Mouse (Mus musculus): ENCODE data around the gene Eif2d. TPM values are rescaled to one million over a fixed set of nuclear protein-coding genes. Genes with fewer than 3 reads are reported as not detected.

The Eif2d gene
- polyA plus RNA-seq, 1 experiment from 2014 or later, result 26.4 TPM

DNA sequence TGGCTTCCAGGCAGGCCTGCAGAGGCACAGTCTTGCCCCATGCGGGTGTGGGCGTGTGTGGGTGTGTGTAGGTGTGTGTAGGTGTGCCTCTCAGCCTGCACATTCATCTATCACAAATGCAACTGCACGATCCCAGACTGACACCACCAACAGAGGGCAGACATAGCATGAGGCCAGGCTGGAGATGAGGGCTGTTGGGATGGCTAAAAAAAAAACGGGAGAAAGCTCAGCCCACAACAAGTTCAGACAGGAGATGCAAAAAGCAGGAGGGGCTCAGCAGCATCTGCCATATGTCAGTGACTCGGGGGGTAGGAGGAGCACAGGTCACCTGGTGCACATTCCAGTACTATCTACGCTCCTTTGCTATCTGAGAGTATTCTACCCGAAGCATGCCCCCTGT lies 75.2 kb downstream of the Eif2d start:
- ATAC-seq, result peak; percentile 72; the same call in 1 of the 2 replicates
- WGBS, result 32% methylated on average over 7 of the region's 7 CpGs

DNA sequence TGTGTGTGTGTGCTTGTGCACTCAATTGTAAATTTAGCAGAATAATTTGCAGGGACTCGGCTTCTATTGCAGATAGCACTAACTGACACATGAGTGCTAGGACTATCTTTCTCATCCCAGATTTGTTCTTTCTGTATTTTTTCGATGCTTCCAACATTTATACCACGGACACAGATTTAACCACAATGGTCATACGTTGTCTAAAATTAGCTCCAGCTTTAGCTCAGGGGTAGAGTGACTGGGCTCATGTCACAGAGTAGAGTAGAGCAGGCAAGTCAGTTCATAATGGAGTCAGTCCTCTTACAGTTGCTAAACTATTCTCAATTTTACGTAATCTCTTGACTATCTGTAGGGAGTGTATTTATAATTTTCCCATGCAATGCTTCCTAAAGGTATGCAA lies 75.7 kb downstream of the Eif2d start:
- TF ChIP-seq CTCF (IDR thresholded peaks at IDR 0.05; ENCODE audit: low read depth), result no peak
- Histone ChIP-seq H3K27ac (ENCODE audit: low read depth, low read length) (no peak overlapping the region), H3K27me3 (replicated peaks; ENCODE audit: control insufficient read depth, insufficient read depth, low read length) (no peaks in the 10 kb centered on the region), H3K36me3 (ENCODE audit: control insufficient read depth, insufficient read depth) (no peaks in the 10 kb centered on the region), H3K9me3 (ENCODE audit: control insufficient read depth) (no peaks in the 10 kb centered on the region), H3K4me2 (replicated peaks; ENCODE audit: low read depth) (no peak overlapping the region), H3K4me1 (replicated peaks; ENCODE audit: control insufficient read depth, insufficient read depth, low read length) (no peaks in the 10 kb centered on the region), H3K9ac (ENCODE audit: low read depth, low read length) (no peak overlapping the region), H3K4me3 (ENCODE audit: low read depth, low read length) (no peak overlapping the region)
- ATAC-seq, result no peak
- WGBS, result 76% methylated on average over 5 of the region's 5 CpGs

More for the DNA sequence above, 75.2 kb downstream of the Eif2d start:
- no peak overlapping the region for H3K27ac ChIP-seq (ENCODE audit: low read depth, low read length)
- no peaks in the 10 kb centered on the region for H3K27me3 ChIP-seq (replicated peaks; ENCODE audit: control insufficient read depth, insufficient read depth, low read length)
- no peaks in the 10 kb centered on the region for H3K9me3 ChIP-seq (ENCODE audit: control insufficient read depth)
- no peak overlapping the region for H3K4me3 ChIP-seq (ENCODE audit: low read depth, low read length)
- H3K4me1 ChIP-seq (replicated peaks; ENCODE audit: control insufficient read depth, insufficient read depth, low read length), result no peaks in the 10 kb centered on the region
- peak; percentile 53 for TF ChIP-seq CTCF (IDR thresholded peaks at IDR 0.05; ENCODE audit: low read depth)
- H3K36me3 ChIP-seq (ENCODE audit: control insufficient read depth, insufficient read depth), result no peaks in the 10 kb centered on the region
- H3K9ac ChIP-seq (ENCODE audit: low read depth, low read length), result no peak overlapping the region
- no peak overlapping the region for H3K4me2 ChIP-seq (replicated peaks; ENCODE audit: low read depth)

DNA sequence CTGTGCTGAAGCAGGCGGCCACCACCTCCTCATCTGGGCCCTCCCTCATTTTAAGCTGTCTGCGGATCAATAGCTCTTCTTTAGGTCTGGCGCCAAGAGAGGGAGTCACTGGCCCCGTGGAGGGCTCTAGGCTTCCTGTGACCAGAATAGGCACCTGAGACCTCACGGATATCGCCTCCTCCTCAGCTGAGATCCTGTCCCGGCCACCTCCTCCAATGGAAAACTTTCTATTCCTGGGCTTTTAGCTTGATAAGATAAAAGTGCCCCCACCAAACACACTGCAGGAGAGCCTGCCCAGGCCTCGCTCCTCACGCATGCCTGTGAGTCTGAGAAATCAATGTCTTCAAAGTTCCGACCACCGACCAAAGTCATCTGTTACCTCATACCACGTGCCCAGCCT lies 80.5 kb downstream of the Eif2d start:
- no peak for TF ChIP-seq CTCF (IDR thresholded peaks at IDR 0.05; ENCODE audit: low read depth)
- no peak overlapping the region for H3K4me3 ChIP-seq (ENCODE audit: low read depth, low read length)
- no peaks in the 10 kb centered on the region for H3K27me3 ChIP-seq (replicated peaks; ENCODE audit: control insufficient read depth, insufficient read depth, low read length)
- no peaks in the 10 kb centered on the region for H3K9me3 ChIP-seq (ENCODE audit: control insufficient read depth)
- H3K9ac ChIP-seq (ENCODE audit: low read depth, low read length), result no peak overlapping the region
- no peak for ATAC-seq
- no peaks in the 10 kb centered on the region for H3K36me3 ChIP-seq (ENCODE audit: control insufficient read depth, insufficient read depth)
- WGBS, result 57% methylated on average over 12 of the region's 12 CpGs
- H3K4me1 ChIP-seq (replicated peaks; ENCODE audit: control insufficient read depth, insufficient read depth, low read length), result no peaks in the 10 kb centered on the region
- no peak overlapping the region for H3K27ac ChIP-seq (ENCODE audit: low read depth, low read length)
- no peak overlapping the region for H3K4me2 ChIP-seq (replicated peaks; ENCODE audit: low read depth)

DNA sequence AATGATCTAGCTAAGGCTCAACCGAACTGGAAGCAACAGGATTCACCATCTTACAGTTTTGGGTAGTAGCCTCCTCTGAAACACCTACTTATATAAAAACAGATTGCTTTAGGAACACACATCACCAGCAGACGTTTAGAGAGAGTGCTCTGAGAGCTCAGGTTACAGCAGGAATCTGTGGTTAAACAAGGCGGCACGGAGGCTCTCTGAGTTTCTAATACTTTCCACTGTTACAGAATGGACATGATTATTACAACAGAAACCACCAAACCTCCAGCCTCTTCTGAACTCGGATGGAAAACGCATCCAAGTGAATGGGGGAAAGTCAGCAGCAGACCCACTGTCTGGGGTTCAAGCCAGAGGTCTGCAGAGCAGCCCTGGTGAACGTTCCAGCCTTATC lies 83.1 kb downstream of the Eif2d start:
- no peak for ATAC-seq
- no peak overlapping the region for H3K27ac ChIP-seq (ENCODE audit: low read depth, low read length)
- H3K9me3 ChIP-seq (ENCODE audit: control insufficient read depth), result no peaks in the 10 kb centered on the region
- H3K27me3 ChIP-seq (replicated peaks; ENCODE audit: control insufficient read depth, insufficient read depth, low read length), result no peaks in the 10 kb centered on the region
- 61% methylated on average over 7 of the region's 7 CpGs for WGBS
- H3K36me3 ChIP-seq (ENCODE audit: control insufficient read depth, insufficient read depth), result no peaks in the 10 kb centered on the region
- no peak overlapping the region for H3K9ac ChIP-seq (ENCODE audit: low read depth, low read length)
- H3K4me2 ChIP-seq (replicated peaks; ENCODE audit: low read depth), result no peak overlapping the region
- no peak overlapping the region for H3K4me3 ChIP-seq (ENCODE audit: low read depth, low read length)
- no peak for TF ChIP-seq CTCF (IDR thresholded peaks at IDR 0.05; ENCODE audit: low read depth)
- no peaks in the 10 kb centered on the region for H3K4me1 ChIP-seq (replicated peaks; ENCODE audit: control insufficient read depth, insufficient read depth, low read length)

Other genes with a start within 250 kb of the Eif2d start
- not detected in 2 replicates for gene Il20, start 241.7 kb upstream of the Eif2d start, polyA plus RNA-seq (2015; fragmentation: Nextera tagmentation; extraction: Ambion mirVana)
- not detected in 2 replicates for gene Il19, start 213.1 kb upstream of the Eif2d start, polyA plus RNA-seq (2015; fragmentation: Nextera tagmentation; extraction: Ambion mirVana)
- not detected in 2 replicates for gene Il10, start 133.3 kb upstream of the Eif2d start, polyA plus RNA-seq (2015; fragmentation: Nextera tagmentation; extraction: Ambion mirVana)
- 34.9 and 35.9 TPM in 2 replicates for gene Mapkapk2, start 55.4 kb upstream of the Eif2d start, polyA plus RNA-seq (2015; fragmentation: Nextera tagmentation; extraction: Ambion mirVana)
- 0.54 and 0.80 TPM in 2 replicates for gene Dyrk3, start 14.8 kb upstream of the Eif2d start, polyA plus RNA-seq (2015; fragmentation: Nextera tagmentation; extraction: Ambion mirVana)
- gene Rassf5, start 92.1 kb downstream of the Eif2d start, polyA plus RNA-seq (2015; fragmentation: Nextera tagmentation; extraction: Ambion mirVana), result 5.8 and 6.4 TPM in 2 replicates
- gene Ikbke, start 126.4 kb downstream of the Eif2d start, polyA plus RNA-seq (2015; fragmentation: Nextera tagmentation; extraction: Ambion mirVana), result 8.3 and 10.3 TPM in 2 replicates